Mouse (Mus musculus) heart, postnatal 4 days (tissue): ENCODE measurements at regions not wholly inside any gene's neighbourhood (a gene's known extent, or its start where the extent isn't known, plus 50 kb on each side); places are given as distances from the start of the nearest gene placed in this dataset.

Source experiments
- DNase-seq: peaks from one replicate; pipeline ENCODE4 v3.0.0; 2021

- DNase-seq, result no peak
Observed at GRCm38 (mm10) chr8:26888050-26888449, 89.1 kb upstream of the Zfp703 start.

DNA sequence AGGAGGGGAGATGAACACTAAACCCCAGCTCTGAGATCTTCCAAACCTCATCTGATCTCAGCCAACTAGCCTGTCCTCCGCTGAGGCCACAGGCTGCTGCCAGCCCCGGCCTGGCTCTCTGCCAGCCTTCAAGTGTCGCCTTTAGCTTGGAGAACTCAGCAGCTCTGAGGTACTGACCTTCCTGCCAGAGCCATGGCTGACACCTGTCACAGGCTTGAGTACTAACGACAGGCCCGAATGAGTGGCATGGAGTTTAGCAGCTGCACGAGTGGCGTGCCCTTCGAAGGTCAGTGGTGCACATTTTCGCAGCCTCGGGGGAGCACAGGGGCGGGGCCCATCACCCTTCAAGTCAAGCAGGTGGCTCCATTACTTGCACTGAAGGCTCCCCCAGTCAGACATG lies 85.2 kb upstream of the Zfp703 start:
- peak; percentile 87 for DNase-seq

- no peak for DNase-seq
Observed at GRCm38 (mm10) chr8:26892380-26892779, 84.7 kb upstream of the Zfp703 start.

DNA sequence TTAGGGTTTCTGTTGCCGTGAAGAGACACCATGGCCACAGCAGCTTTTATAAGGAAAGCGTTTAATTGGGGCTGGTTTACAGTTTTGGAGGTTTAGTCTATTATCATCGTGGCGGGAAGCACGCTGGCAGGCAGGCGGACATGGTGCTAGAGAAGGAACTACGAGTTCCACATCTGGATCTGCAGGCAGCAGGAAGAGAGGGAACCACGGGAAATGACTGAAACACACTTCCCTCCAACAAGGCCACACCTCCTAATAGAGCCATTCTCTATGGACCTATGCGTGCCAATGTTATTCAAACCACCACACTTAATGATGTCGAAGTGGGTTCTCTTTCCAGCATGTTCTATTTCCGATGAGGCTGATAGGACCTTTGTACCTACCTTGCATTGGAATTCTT lies 81.3 kb upstream of the Zfp703 start:
- DNase-seq, result no peak

DNA sequence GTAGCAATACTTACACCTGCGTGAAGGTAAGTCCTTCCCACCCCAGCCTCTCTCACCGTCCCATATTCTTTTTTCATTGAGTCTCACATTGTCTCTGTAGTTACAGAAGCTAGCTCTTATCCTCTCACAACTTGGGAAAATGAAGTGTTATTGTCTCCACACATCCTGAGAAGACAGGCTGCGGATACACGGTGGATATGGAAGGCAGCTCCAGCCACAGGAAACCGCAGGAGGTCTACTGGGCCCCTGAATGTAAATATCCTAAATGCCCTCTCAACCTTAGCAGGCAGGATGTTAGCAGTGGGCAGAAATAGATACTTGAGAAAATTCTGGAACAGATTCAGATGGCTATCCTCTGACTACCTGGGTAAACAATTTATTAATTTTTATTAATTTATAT lies 73.8 kb upstream of the Zfp703 start:
- DNase-seq, result no peak

DNA sequence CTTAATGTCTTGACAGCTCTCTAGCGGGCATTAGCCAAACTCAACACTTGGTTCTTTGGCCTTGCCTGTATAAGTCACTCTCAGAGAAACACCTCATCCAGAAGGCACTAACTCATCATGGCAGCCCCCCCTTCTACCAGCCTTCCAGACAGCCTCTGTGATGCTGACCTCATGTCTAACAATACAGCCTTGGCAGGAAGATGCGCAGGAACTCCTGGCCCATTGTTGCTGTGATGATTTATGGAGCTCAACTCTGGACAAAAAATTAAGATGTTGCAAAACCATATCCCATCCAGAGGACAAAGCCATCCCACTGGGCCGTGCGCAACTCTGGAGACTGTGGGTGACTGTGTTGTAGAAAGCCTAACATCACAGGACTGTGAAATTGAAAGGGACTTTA lies 70.9 kb upstream of the Zfp703 start:
- no peak for DNase-seq

DNA sequence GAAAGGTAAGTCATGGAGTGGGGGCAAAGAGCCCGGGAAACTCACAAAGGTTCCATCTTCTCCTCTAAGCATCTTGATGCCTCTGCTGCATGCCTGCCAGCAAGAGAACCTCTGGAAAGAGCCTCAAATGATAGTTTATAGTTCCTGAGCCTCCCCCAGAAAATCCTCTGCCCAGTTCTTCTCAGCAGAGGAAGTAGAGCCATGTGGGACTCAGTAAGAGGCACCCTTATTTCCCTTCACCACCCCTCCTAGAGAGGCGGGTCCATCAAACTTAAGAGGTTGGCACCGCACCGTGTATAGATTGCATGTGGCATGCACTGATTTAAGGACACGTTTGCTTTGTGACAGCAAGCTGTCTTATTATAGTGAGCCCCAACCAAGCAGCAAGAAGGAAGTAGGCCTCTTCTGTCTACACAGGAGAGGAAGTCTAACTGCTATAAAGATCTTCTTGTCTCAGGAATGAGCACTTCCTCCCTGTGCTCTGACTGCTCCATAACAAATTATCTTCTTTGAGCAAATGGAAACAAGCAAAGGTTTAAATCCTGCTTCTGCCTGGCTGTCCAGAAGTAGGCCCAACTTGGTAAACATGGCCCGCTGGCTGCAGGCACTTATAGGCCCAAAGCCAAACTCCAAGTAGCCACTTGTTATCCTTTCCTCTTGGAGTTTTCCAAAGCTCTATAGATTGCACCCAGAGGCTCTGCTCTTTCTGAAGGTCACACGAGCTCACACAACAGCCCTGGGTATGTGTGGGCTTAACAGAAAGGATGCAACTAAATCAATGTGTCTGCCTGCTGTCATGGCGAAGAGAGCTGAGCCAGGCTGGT lies 69.6 kb upstream of the Zfp703 start:
- DNase-seq, result no peak

GRCm38 (mm10) chr8:26910186-26910585 lies 66.9 kb upstream of the Zfp703 start:
- no peak for DNase-seq

DNA sequence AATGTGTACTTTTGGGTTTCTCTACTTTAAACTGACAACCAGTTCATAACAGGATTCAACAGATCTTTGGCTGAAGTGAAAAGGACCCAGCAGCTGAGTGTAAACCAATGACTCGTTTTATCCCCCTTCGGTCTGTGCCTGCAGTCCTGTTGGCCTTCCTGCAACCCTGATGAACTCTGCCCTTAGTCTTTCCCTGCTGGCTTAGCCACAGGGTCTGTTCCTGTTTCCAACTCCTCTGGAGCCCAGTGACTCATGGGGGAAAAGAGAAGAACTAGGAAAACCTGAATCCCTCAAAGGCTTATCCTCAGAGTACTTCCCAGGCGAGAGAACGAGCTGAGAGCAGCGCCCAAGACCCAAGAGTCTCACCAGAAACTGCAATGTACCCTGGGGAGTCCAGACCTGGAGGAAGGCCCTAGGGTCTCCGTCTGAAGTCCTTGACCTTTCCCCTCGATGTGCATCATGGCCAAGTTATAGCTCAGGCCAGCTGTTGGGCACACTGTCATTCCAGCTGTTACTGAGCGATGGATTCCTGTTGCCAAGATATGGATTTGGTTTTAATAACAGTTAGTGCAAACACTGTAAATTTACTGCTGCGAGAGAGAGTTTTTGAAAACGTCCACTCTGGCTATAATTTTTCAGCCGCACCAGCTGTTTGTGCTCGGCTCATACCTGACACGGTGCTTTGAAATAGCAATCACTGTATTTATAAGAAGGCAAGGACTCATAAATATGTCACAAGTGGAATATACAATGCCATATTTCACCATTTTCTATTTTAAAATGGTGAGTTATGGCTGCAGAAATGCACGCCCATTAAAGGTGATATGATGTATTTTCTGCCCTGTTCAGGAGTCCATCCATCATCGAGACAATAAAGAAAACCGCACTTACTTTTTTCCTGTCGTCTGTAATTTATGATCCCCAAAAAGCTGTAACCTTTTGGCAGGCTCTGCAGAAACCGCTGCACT lies 63.3 kb upstream of the Zfp703 start:
- no peak for DNase-seq

DNA sequence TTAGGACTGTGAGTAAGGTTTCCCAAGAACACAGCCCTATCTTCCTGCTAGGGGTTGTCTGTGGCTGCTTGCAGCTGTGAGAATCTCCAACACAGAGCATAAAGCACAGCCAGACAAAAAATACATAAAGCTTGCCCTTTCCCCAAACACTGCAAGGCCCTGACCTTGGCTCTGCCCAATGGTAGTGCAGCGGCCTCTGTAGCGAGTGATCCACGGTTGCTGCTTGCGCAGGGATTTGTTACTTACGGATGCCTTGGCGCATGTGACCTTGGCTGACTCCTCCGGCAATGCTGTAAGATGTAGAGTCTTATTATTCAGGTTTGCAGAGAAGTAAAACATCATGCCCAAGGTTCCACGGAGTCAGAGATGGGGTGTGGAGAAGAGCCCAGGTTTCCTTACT lies 61.4 kb upstream of the Zfp703 start:
- DNase-seq, result no peak

- no peak for DNase-seq
Observed at GRCm38 (mm10) chr8:26921531-26922177, 55.5 kb upstream of the Zfp703 start.

- no peak for DNase-seq
Observed at GRCm38 (mm10) chr8:26922178-26922540, 55.0 kb upstream of the Zfp703 start.

DNA sequence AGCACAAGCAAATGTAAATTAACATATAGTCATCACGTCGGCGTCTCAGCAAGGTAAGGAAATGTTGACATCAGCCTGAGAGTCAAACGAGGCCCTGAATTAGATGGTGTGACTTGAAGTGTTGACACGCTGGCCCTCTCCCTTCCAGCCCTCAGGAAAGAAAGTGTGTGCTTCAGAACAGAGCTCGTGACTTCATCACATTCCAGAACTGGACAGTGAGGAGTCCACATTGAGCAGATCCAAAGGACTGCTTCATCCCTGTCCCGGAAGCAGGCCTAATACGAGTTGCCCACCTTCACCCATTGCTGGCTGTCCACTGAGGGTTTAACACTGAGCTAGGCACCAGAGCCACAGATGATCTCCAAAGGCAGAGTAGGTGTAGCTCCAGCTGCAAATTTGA lies 54.0 kb upstream of the Zfp703 start:
- peak; percentile 15 for DNase-seq
